Mouse (Mus musculus): ENCODE measurements around the gene 5530401A14Rik. TPM values are rescaled to one million over a fixed set of nuclear protein-coding genes. Genes with fewer than 3 reads are reported as not detected.

Gene 5530401A14Rik
- polyA plus RNA-seq, 2 experiments = 0.07 TPM; not detected in 1

- no peaks in the 10 kb centered on the region for H3K9me3 ChIP-seq (ENCODE audit: control insufficient read depth, low read length)
- ATAC-seq (ENCODE audit: low FRiP score, low read depth) = no peak
- H3K9ac ChIP-seq (ENCODE audit: low read depth, low read length, severe bottlenecking) = no peak overlapping the region
- no peak overlapping the region for H3K4me3 ChIP-seq (replicated peaks; ENCODE audit: low read length)
- 64% methylated on average over 9 of the region's 9 CpGs for WGBS
- TF ChIP-seq POLR2A (IDR thresholded peaks at IDR 0.05; ENCODE audit: borderline replicate concordance, extremely low read depth, insufficient read depth, insufficient read length) = no peak
- H3K4me1 ChIP-seq (ENCODE audit: control insufficient read depth, insufficient read depth, low read length) = no peaks in the 10 kb centered on the region
- no peak overlapping the region for H3K27ac ChIP-seq (replicated peaks; ENCODE audit: low read depth, low read length)
- no peaks in the 10 kb centered on the region for H3K27me3 ChIP-seq (ENCODE audit: control insufficient read depth, insufficient read depth, low read length)
- H3K4me2 ChIP-seq (replicated peaks; ENCODE audit: low read depth, low read length, severe bottlenecking) = no peak overlapping the region
- no peaks in the 10 kb centered on the region for H3K36me3 ChIP-seq (ENCODE audit: control insufficient read depth, insufficient read depth, low read length)
- no peak for DNase-seq (ENCODE audit: low spot score)
Observed at GRCm38 (mm10) chr11:81871506-81872213, 11.2 kb downstream of the 5530401A14Rik start.

- Histone ChIP-seq H3K27ac (replicated peaks; ENCODE audit: low read depth, low read length) (no peak overlapping the region), H3K27me3 (ENCODE audit: control insufficient read depth, insufficient read depth, low read length) (no peaks in the 10 kb centered on the region), H3K9me3 (ENCODE audit: control insufficient read depth, low read length) (no peaks in the 10 kb centered on the region), H3K4me1 (ENCODE audit: control insufficient read depth, insufficient read depth, low read length) (no peaks in the 10 kb centered on the region), H3K36me3 (ENCODE audit: control insufficient read depth, insufficient read depth, low read length) (no peaks in the 10 kb centered on the region), H3K4me3 (replicated peaks; ENCODE audit: low read length) (no peak overlapping the region), H3K4me2 (replicated peaks; ENCODE audit: low read depth, low read length, severe bottlenecking) (no peak overlapping the region), H3K9ac (ENCODE audit: low read depth, low read length, severe bottlenecking) (no peak overlapping the region)
- no peak for ATAC-seq (ENCODE audit: low FRiP score, low read depth)
- TF ChIP-seq POLR2A (IDR thresholded peaks at IDR 0.05; ENCODE audit: borderline replicate concordance, extremely low read depth, insufficient read depth, insufficient read length) = no peak
- WGBS = 83% methylated on average over 6 of the region's 6 CpGs
- no peak for DNase-seq (ENCODE audit: low spot score)
Observed at GRCm38 (mm10) chr11:81896511-81896910, 36.0 kb downstream of the 5530401A14Rik start.

GRCm38 (mm10) chr11:81897547-81898354 lies 37.3 kb downstream of the 5530401A14Rik start:
- no peak overlapping the region for H3K4me2 ChIP-seq (replicated peaks; ENCODE audit: low read depth, low read length, severe bottlenecking)
- WGBS = 7% methylated on average over 8 of the region's 8 CpGs
- DNase-seq (ENCODE audit: low spot score) (no peak), ATAC-seq (ENCODE audit: low FRiP score, low read depth) (no peak)
- no peaks in the 10 kb centered on the region for H3K36me3 ChIP-seq (ENCODE audit: control insufficient read depth, insufficient read depth, low read length)
- no peak for TF ChIP-seq POLR2A (IDR thresholded peaks at IDR 0.05; ENCODE audit: borderline replicate concordance, extremely low read depth, insufficient read depth, insufficient read length)
- no peak overlapping the region for H3K4me3 ChIP-seq (replicated peaks; ENCODE audit: low read length)
- no peaks in the 10 kb centered on the region for H3K9me3 ChIP-seq (ENCODE audit: control insufficient read depth, low read length)
- no peaks in the 10 kb centered on the region for H3K27me3 ChIP-seq (ENCODE audit: control insufficient read depth, insufficient read depth, low read length)
- H3K9ac ChIP-seq (ENCODE audit: low read depth, low read length, severe bottlenecking) = no peak overlapping the region
- H3K4me1 ChIP-seq (ENCODE audit: control insufficient read depth, insufficient read depth, low read length) = no peaks in the 10 kb centered on the region
- no peak overlapping the region for H3K27ac ChIP-seq (replicated peaks; ENCODE audit: low read depth, low read length)

GRCm38 (mm10) chr11:81902318-81902717 lies 41.8 kb downstream of the 5530401A14Rik start:
- ATAC-seq (ENCODE audit: low FRiP score, low read depth) = no peak
- Histone ChIP-seq H3K4me1 (ENCODE audit: control insufficient read depth, insufficient read depth, low read length) (no peaks in the 10 kb centered on the region), H3K27me3 (ENCODE audit: control insufficient read depth, insufficient read depth, low read length) (no peaks in the 10 kb centered on the region), H3K36me3 (ENCODE audit: control insufficient read depth, insufficient read depth, low read length) (no peaks in the 10 kb centered on the region), H3K9ac (ENCODE audit: low read depth, low read length, severe bottlenecking) (no peak overlapping the region), H3K27ac (replicated peaks; ENCODE audit: low read depth, low read length) (no peak overlapping the region), H3K9me3 (ENCODE audit: control insufficient read depth, low read length) (no peaks in the 10 kb centered on the region), H3K4me3 (replicated peaks; ENCODE audit: low read length) (no peak overlapping the region), H3K4me2 (replicated peaks; ENCODE audit: low read depth, low read length, severe bottlenecking) (no peak overlapping the region)
- no peak for TF ChIP-seq POLR2A (IDR thresholded peaks at IDR 0.05; ENCODE audit: borderline replicate concordance, extremely low read depth, insufficient read depth, insufficient read length)
- DNase-seq (ENCODE audit: low spot score) = no peak

- Histone ChIP-seq H3K4me3 (replicated peaks; ENCODE audit: low read length) (no peak overlapping the region), H3K4me1 (ENCODE audit: control insufficient read depth, insufficient read depth, low read length) (no peaks in the 10 kb centered on the region), H3K9ac (ENCODE audit: low read depth, low read length, severe bottlenecking) (no peak overlapping the region), H3K36me3 (ENCODE audit: control insufficient read depth, insufficient read depth, low read length) (no peaks in the 10 kb centered on the region), H3K4me2 (replicated peaks; ENCODE audit: low read depth, low read length, severe bottlenecking) (no peak overlapping the region), H3K9me3 (ENCODE audit: control insufficient read depth, low read length) (no peaks in the 10 kb centered on the region), H3K27ac (replicated peaks; ENCODE audit: low read depth, low read length) (no peak overlapping the region), H3K27me3 (ENCODE audit: control insufficient read depth, insufficient read depth, low read length) (no peaks in the 10 kb centered on the region)
- DNase-seq (ENCODE audit: low spot score) (no peak), ATAC-seq (ENCODE audit: low FRiP score, low read depth) (no peak)
- 91% methylated on average over 1 of the region's 1 CpGs for WGBS
- no peak for TF ChIP-seq POLR2A (IDR thresholded peaks at IDR 0.05; ENCODE audit: borderline replicate concordance, extremely low read depth, insufficient read depth, insufficient read length)
Observed at GRCm38 (mm10) chr11:81908760-81909159, 48.3 kb downstream of the 5530401A14Rik start.
